In the genomic region with DNA sequence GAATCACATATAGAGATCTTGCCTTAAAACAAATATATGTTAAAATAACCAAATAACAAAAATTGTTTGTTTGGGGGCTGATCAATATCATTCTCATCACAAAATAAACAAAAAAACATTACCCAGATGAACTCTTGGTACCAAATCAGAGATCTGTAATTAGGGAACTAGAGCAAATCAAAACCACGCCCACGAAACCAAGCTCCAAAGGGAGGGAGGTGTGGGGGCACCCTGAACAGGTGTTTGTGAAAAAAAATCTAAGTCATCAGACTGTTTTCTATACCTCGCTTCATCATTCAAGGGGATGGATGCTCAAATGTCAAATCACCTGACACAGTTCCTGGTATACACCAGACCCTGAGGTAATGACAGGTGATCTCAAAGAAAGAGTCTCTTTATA, we compare ENCODE assay signal across 11 mouse cellular contexts. TPM values are rescaled to one million over a fixed set of nuclear protein-coding genes. Genes with fewer than 3 reads are reported as not detected.
DNase-seq lines count a peak whose midpoint lies in the region; ATAC-seq lines count a peak whose summit lies in the region.
"Had no signal": no experiment of that assay in that cellular context is flagged by ENCODE, and none has a peak within 500 bp of the region (broad histone marks: within the 10 kb centered on the region; RNA-seq: fewer than 3 reads in every experiment).

No protein-coding gene starts in this region.

- intact Hi-C loops in heart, postnatal 25 days (cut with DNase I): no loop called here

- no peak overlapping the region; the same call in 1 of the 2 replicates for H3K9ac ChIP-seq in heart, embryonic 16.5 days (ENCODE audit: low read length)
- peak overlapping the region; percentile 89 for H3K9ac ChIP-seq in midbrain, embryonic 15.5 days

- peaks cover 30% of the 10 kb centered on the region for H3K36me3 ChIP-seq in heart, embryonic 16.5 days (ENCODE audit: control insufficient read depth, insufficient read depth)
- peaks cover 47% of the 10 kb centered on the region for H3K36me3 ChIP-seq in embryonic facial prominence, embryonic 10.5 days (replicated peaks)
- peaks cover 9% of the 10 kb centered on the region; the same call in 1 of the 2 replicates for H3K36me3 ChIP-seq in midbrain, embryonic 15.5 days (replicated peaks)

- peak overlapping the region; percentile 91 for H3K4me2 ChIP-seq in heart, embryonic 16.5 days (ENCODE audit: low read depth, low read length)
- peak overlapping the region; percentile 82 for H3K4me2 ChIP-seq in midbrain, embryonic 15.5 days

- no peak for DNase-seq in heart, postnatal 25 days (ENCODE audit: low spot score)
- no peak for DNase-seq in embryonic facial prominence, embryonic 10.5 days (ENCODE audit: low spot score)
- peak; percentile 29 for DNase-seq in induced T-regulatory cell, adult 2 months (ENCODE audit: low read depth)
- DNase-seq in layer of hippocampus, adult 8-10 months (ENCODE audit: low spot score in 2 of 2): no peak
- DNase-seq in thymus, postnatal 10 days (ENCODE audit: low spot score in 2 of 2): no peak
- DNase-seq in left cerebral cortex, adult 8-10 months (ENCODE audit: low spot score in 2 of 2): no peak
- DNase-seq: cerebellum, adult 18-20 months; heart, postnatal 14 days; thymus, adult 2 months had no signal

- no peaks in the 10 kb centered on the region for H3K9me3 ChIP-seq in heart, embryonic 16.5 days (replicated peaks; ENCODE audit: control insufficient read depth, low read length)
- H3K9me3 ChIP-seq in embryonic facial prominence, embryonic 10.5 days: no peaks in the 10 kb centered on the region
- H3K9me3 ChIP-seq in midbrain, embryonic 15.5 days: no peaks in the 10 kb centered on the region

- H3K4me1 ChIP-seq in heart, embryonic 16.5 days (ENCODE audit: control insufficient read depth, insufficient read depth, low read length): peaks cover 10% of the 10 kb centered on the region
- H3K4me1 ChIP-seq in embryonic facial prominence, embryonic 10.5 days: peaks cover 19% of the 10 kb centered on the region
- H3K4me1 ChIP-seq in midbrain, embryonic 15.5 days: peaks cover 18% of the 10 kb centered on the region

- WGBS in heart, embryonic 16.5 days: 86% methylated on average over 3 of the region's 3 CpGs
- WGBS in embryonic facial prominence, embryonic 10.5 days: 90% methylated on average over 3 of the region's 3 CpGs
- whole genome bisulfite sequencing in midbrain, embryonic 15.5 days: 90% methylated on average over 3 of the region's 3 CpGs

- no peak for ATAC-seq in heart, embryonic 16.5 days (replicated peaks; ENCODE audit: extremely low read depth, insufficient read depth, low FRiP score)
- ATAC-seq in midbrain, embryonic 15.5 days (replicated peaks): no peak

- no peak overlapping the region for H3K27ac ChIP-seq in heart, embryonic 16.5 days (ENCODE audit: low read length)
- peak overlapping the region; percentile 93 for H3K27ac ChIP-seq in embryonic facial prominence, embryonic 10.5 days (replicated peaks)
- no peak overlapping the region; the same call in 1 of the 2 replicates for H3K27ac ChIP-seq in midbrain, embryonic 15.5 days

- H3K4me3 ChIP-seq in heart, embryonic 16.5 days (ENCODE audit: low read length): peak overlapping the region; percentile 89
- peak overlapping the region; percentile 91 for H3K4me3 ChIP-seq in embryonic facial prominence, embryonic 10.5 days
- H3K4me3 ChIP-seq in midbrain, embryonic 15.5 days: peak overlapping the region; percentile 88

- no peaks in the 10 kb centered on the region for H3K27me3 ChIP-seq in heart, embryonic 16.5 days (ENCODE audit: control insufficient read depth, insufficient read depth, low read length)
- H3K27me3 ChIP-seq in embryonic facial prominence, embryonic 10.5 days (replicated peaks; ENCODE audit: low read depth, poor library complexity, severe bottlenecking): no peaks in the 10 kb centered on the region
- H3K27me3 ChIP-seq in midbrain, embryonic 15.5 days (replicated peaks): no peaks in the 10 kb centered on the region

RNA-seq across cellular contexts. Expression of a gene that starts 1.5 kb away (rescaled TPM):
- 37.1 and 42.9 TPM in 2 replicates for polyA plus RNA-seq in heart, embryonic 16.5 days (2015; fragmentation: Nextera tagmentation; extraction: Ambion mirVana)
- total RNA-seq in heart, postnatal 25 days (2021): 10 to 100 TPM; 16.8 to 20.7 TPM
- 80.3 and 81.8 TPM in 2 replicates for polyA plus RNA-seq in embryonic facial prominence, embryonic 10.5 days (2016; fragmentation: Nextera tagmentation; extraction: Ambion mirVana)
- polyA plus RNA-seq in midbrain, embryonic 15.5 days (2015; fragmentation: Nextera tagmentation; extraction: Ambion mirVana): 52.8 and 59.9 TPM in 2 replicates
- 10 to 100 TPM; 37.9 to 43.2 (median 40.3) TPM for total RNA-seq in layer of hippocampus, adult 8-10 months (2022)
- 10 to 100 TPM; 37.8 to 43.7 (median 42.0) TPM for total RNA-seq in left cerebral cortex, adult 8-10 months (2022)

RNA-seq across cellular contexts. Expression of a gene that starts 42.8 kb away (rescaled TPM):
- polyA plus RNA-seq in heart, embryonic 16.5 days (2015; fragmentation: Nextera tagmentation; extraction: Ambion mirVana): 53.5 and 56.9 TPM in 2 replicates
- 10 to 100 TPM; 31.5 to 35.0 TPM for total RNA-seq in heart, postnatal 25 days (2021)
- 53.5 and 58.7 TPM in 2 replicates for polyA plus RNA-seq in embryonic facial prominence, embryonic 10.5 days (2016; fragmentation: Nextera tagmentation; extraction: Ambion mirVana)
- 154 and 161 TPM in 2 replicates for polyA plus RNA-seq in midbrain, embryonic 15.5 days (2015; fragmentation: Nextera tagmentation; extraction: Ambion mirVana)
- 100 to 1,000 TPM in 2 of 4 experiments, 10 to 100 TPM in 2; 97.1 to 116 (median 106) TPM for total RNA-seq in layer of hippocampus, adult 8-10 months (2022)
- total RNA-seq in left cerebral cortex, adult 8-10 months (2022): 100 to 1,000 TPM in 1 of 4 experiments, 10 to 100 TPM in 3; 97.6 to 103 (median 98.8) TPM

RNA-seq across cellular contexts. Expression of a gene that starts 45.3 kb away (rescaled TPM):
- polyA plus RNA-seq in heart, embryonic 16.5 days (2015; fragmentation: Nextera tagmentation; extraction: Ambion mirVana): 1.2 and 1.9 TPM in 2 replicates
- 1 to 10 TPM; 1.9 to 2.0 TPM for total RNA-seq in heart, postnatal 25 days (2021)
- 0.69 and 0.80 TPM in 2 replicates for polyA plus RNA-seq in embryonic facial prominence, embryonic 10.5 days (2016; fragmentation: Nextera tagmentation; extraction: Ambion mirVana)
- 0.62 and 0.65 TPM in 2 replicates for polyA plus RNA-seq in midbrain, embryonic 15.5 days (2015; fragmentation: Nextera tagmentation; extraction: Ambion mirVana)
- 1 to 10 TPM in 2 of 4 experiments, under 1 TPM in 2; 0.62 to 3.9 (median 1.6) TPM for total RNA-seq in layer of hippocampus, adult 8-10 months (2022)
- 1 to 10 TPM in 2 of 4 experiments, under 1 TPM in 2; 0.70 to 2.3 (median 1.5) TPM for total RNA-seq in left cerebral cortex, adult 8-10 months (2022)
